Mouse (Mus musculus): ENCODE data around the gene Cox11. TPM values are rescaled to one million over a fixed set of nuclear protein-coding genes. Genes with fewer than 3 reads are reported as not detected.
A peak's percentile ranks its signal among the peaks of the same experiment; 100 is the strongest.

The Cox11 gene
- polyA plus RNA-seq, 1 experiment from 2014 or later, result 37.0 TPM

- H3K36me3 ChIP-seq, result peaks cover 7% of the 10 kb centered on the region; the same call in 1 of the 2 replicates
- peaks cover 32% of the 10 kb centered on the region for H3K4me1 ChIP-seq
- H3K4me2 ChIP-seq, result peak overlapping the region; percentile 29; the same call in 1 of the 2 replicates
- H3K27me3 ChIP-seq (replicated peaks), result no peaks in the 10 kb centered on the region
- no peak overlapping the region for H3K4me3 ChIP-seq (replicated peaks)
- peak overlapping the region; percentile 82 for H3K27ac ChIP-seq
- no peak for ATAC-seq (ENCODE audit: insufficient read depth, low FRiP score, low read depth)
- H3K9me3 ChIP-seq, result no peaks in the 10 kb centered on the region
- no peak overlapping the region for H3K9ac ChIP-seq
- WGBS, result 17% methylated on average over 6 of the region's 6 CpGs
Observed at GRCm38 (mm10) chr11:90665161-90665560, 27.2 kb downstream of the Cox11 start.

GRCm38 (mm10) chr11:90666144-90666757 is 28.3 kb downstream of the Cox11 start:
- Histone ChIP-seq H3K9me3 (no peaks in the 10 kb centered on the region), H3K9ac (no peak overlapping the region), H3K4me2 (no peak overlapping the region), H3K27me3 (replicated peaks) (no peaks in the 10 kb centered on the region), H3K27ac (peak overlapping the region; percentile 82), H3K36me3 (peaks cover 10% of the 10 kb centered on the region; the same call in 1 of the 2 replicates), H3K4me1 (peaks cover 32% of the 10 kb centered on the region), H3K4me3 (replicated peaks) (no peak overlapping the region)
- ATAC-seq (ENCODE audit: insufficient read depth, low FRiP score, low read depth), result peak; percentile 42
- WGBS, result 41% methylated on average over 3 of the region's 3 CpGs

GRCm38 (mm10) chr11:90666916-90667315 is 28.9 kb downstream of the Cox11 start:
- Histone ChIP-seq H3K27ac (peak overlapping the region; percentile 82; the same call in 1 of the 2 replicates), H3K9me3 (no peaks in the 10 kb centered on the region), H3K4me2 (no peak overlapping the region), H3K4me3 (replicated peaks) (no peak overlapping the region), H3K9ac (no peak overlapping the region), H3K36me3 (0 out of 2 replicates have a peak, but pooled peaks cover 4% of the 10 kb centered on the region), H3K4me1 (peaks cover 32% of the 10 kb centered on the region), H3K27me3 (replicated peaks) (no peaks in the 10 kb centered on the region)
- peak; percentile 59; the same call in 1 of the 2 replicates for ATAC-seq (ENCODE audit: insufficient read depth, low FRiP score, low read depth)
- WGBS, result 75% methylated on average over 4 of the region's 4 CpGs

GRCm38 (mm10) chr11:90667325-90667724 is 29.4 kb downstream of the Cox11 start:
- Histone ChIP-seq H3K27me3 (replicated peaks) (no peaks in the 10 kb centered on the region), H3K4me1 (peaks cover 32% of the 10 kb centered on the region), H3K9me3 (no peaks in the 10 kb centered on the region), H3K36me3 (0 out of 2 replicates have a peak, but pooled peaks cover 6% of the 10 kb centered on the region), H3K27ac (no peak overlapping the region), H3K4me3 (replicated peaks) (no peak overlapping the region), H3K9ac (no peak overlapping the region), H3K4me2 (no peak overlapping the region)
- 85% methylated on average over 6 of the region's 6 CpGs for WGBS
- no peak for ATAC-seq (ENCODE audit: insufficient read depth, low FRiP score, low read depth)

- WGBS, result 67% methylated on average over 5 of the region's 5 CpGs
- Histone ChIP-seq H3K4me3 (replicated peaks) (no peak overlapping the region), H3K9me3 (no peaks in the 10 kb centered on the region), H3K27me3 (replicated peaks) (no peaks in the 10 kb centered on the region), H3K9ac (no peak overlapping the region), H3K4me1 (no peaks in the 10 kb centered on the region), H3K27ac (no peak overlapping the region), H3K4me2 (no peak overlapping the region), H3K36me3 (peaks cover 11% of the 10 kb centered on the region; the same call in 1 of the 2 replicates)
- peak; percentile 91 for ATAC-seq (ENCODE audit: insufficient read depth, low FRiP score, low read depth)
Observed at GRCm38 (mm10) chr11:90675479-90676110, 37.6 kb downstream of the Cox11 start.

- ATAC-seq (ENCODE audit: insufficient read depth, low FRiP score, low read depth), result no peak
- peaks cover 6% of the 10 kb centered on the region for H3K36me3 ChIP-seq
- H3K9ac ChIP-seq, result no peak overlapping the region
- no peak overlapping the region for H3K27ac ChIP-seq
- H3K4me3 ChIP-seq (replicated peaks), result no peak overlapping the region
- no peaks in the 10 kb centered on the region for H3K4me1 ChIP-seq
- H3K9me3 ChIP-seq, result no peaks in the 10 kb centered on the region
- no peak overlapping the region for H3K4me2 ChIP-seq
- H3K27me3 ChIP-seq (replicated peaks), result no peaks in the 10 kb centered on the region
- 93% methylated on average over 7 of the region's 7 CpGs for WGBS
Observed at GRCm38 (mm10) chr11:90677027-90677426, 39.1 kb downstream of the Cox11 start.

GRCm38 (mm10) chr11:90677771-90678288 is 39.9 kb downstream of the Cox11 start:
- no peaks in the 10 kb centered on the region for H3K27me3 ChIP-seq (replicated peaks)
- H3K36me3 ChIP-seq, result peaks cover 4% of the 10 kb centered on the region
- ATAC-seq (ENCODE audit: insufficient read depth, low FRiP score, low read depth), result no peak
- H3K4me1 ChIP-seq, result no peaks in the 10 kb centered on the region
- WGBS, result 79% methylated on average over 8 of the region's 8 CpGs
- no peak overlapping the region for H3K27ac ChIP-seq
- H3K9me3 ChIP-seq, result no peaks in the 10 kb centered on the region
- H3K9ac ChIP-seq, result no peak overlapping the region
- no peak overlapping the region for H3K4me3 ChIP-seq (replicated peaks)
- H3K4me2 ChIP-seq, result no peak overlapping the region

GRCm38 (mm10) chr11:90678582-90678981 is 40.6 kb downstream of the Cox11 start:
- no peak overlapping the region for H3K4me3 ChIP-seq (replicated peaks)
- no peaks in the 10 kb centered on the region for H3K9me3 ChIP-seq
- H3K27me3 ChIP-seq (replicated peaks), result no peaks in the 10 kb centered on the region
- no peaks in the 10 kb centered on the region for H3K4me1 ChIP-seq
- WGBS, result 62% methylated on average over 5 of the region's 5 CpGs
- H3K4me2 ChIP-seq, result no peak overlapping the region
- H3K9ac ChIP-seq, result no peak overlapping the region
- no peak overlapping the region for H3K27ac ChIP-seq
- peak; percentile 58 for ATAC-seq (ENCODE audit: insufficient read depth, low FRiP score, low read depth)
- H3K36me3 ChIP-seq, result peaks cover 4% of the 10 kb centered on the region

GRCm38 (mm10) chr11:90681171-90681570 is 43.2 kb downstream of the Cox11 start:
- H3K4me3 ChIP-seq (replicated peaks), result no peak overlapping the region
- no peaks in the 10 kb centered on the region for H3K9me3 ChIP-seq
- no peak overlapping the region for H3K4me2 ChIP-seq
- H3K27me3 ChIP-seq (replicated peaks), result no peaks in the 10 kb centered on the region
- no peaks in the 10 kb centered on the region; the same call in 1 of the 2 replicates for H3K36me3 ChIP-seq
- H3K9ac ChIP-seq, result no peak overlapping the region
- ATAC-seq (ENCODE audit: insufficient read depth, low FRiP score, low read depth), result no peak
- H3K4me1 ChIP-seq, result 0 out of 2 replicates have a peak, but pooled peaks cover under 1% of the 10 kb centered on the region
- no peak overlapping the region for H3K27ac ChIP-seq

- WGBS, result 64% methylated on average over 6 of the region's 6 CpGs
- Histone ChIP-seq H3K36me3 (no peaks in the 10 kb centered on the region; the same call in 1 of the 2 replicates), H3K4me1 (peaks cover 12% of the 10 kb centered on the region; the same call in 1 of the 2 replicates), H3K9me3 (no peaks in the 10 kb centered on the region), H3K27me3 (replicated peaks) (no peaks in the 10 kb centered on the region), H3K9ac (no peak overlapping the region), H3K4me2 (no peak overlapping the region), H3K27ac (no peak overlapping the region), H3K4me3 (replicated peaks) (no peak overlapping the region)
- no peak for ATAC-seq (ENCODE audit: insufficient read depth, low FRiP score, low read depth)
Observed at GRCm38 (mm10) chr11:90684765-90685164, 46.8 kb downstream of the Cox11 start.

GRCm38 (mm10) chr11:90685196-90685595 is 47.2 kb downstream of the Cox11 start:
- Histone ChIP-seq H3K36me3 (no peaks in the 10 kb centered on the region; the same call in 1 of the 2 replicates), H3K9ac (no peak overlapping the region), H3K4me1 (peaks cover 12% of the 10 kb centered on the region; the same call in 1 of the 2 replicates), H3K27me3 (replicated peaks) (no peaks in the 10 kb centered on the region), H3K4me3 (replicated peaks) (no peak overlapping the region), H3K27ac (no peak overlapping the region), H3K4me2 (no peak overlapping the region), H3K9me3 (no peaks in the 10 kb centered on the region)
- no peak for ATAC-seq (ENCODE audit: insufficient read depth, low FRiP score, low read depth)
- WGBS, result 74% methylated on average over 6 of the region's 6 CpGs
